Mouse (Mus musculus): ENCODE results near the gene Serpina3a. TPM values are rescaled to one million over a fixed set of nuclear protein-coding genes. Genes with fewer than 3 reads are reported as not detected.

Gene Serpina3a
- polyA plus RNA-seq, 1 experiment from 2014 or later, result not detected

DNA sequence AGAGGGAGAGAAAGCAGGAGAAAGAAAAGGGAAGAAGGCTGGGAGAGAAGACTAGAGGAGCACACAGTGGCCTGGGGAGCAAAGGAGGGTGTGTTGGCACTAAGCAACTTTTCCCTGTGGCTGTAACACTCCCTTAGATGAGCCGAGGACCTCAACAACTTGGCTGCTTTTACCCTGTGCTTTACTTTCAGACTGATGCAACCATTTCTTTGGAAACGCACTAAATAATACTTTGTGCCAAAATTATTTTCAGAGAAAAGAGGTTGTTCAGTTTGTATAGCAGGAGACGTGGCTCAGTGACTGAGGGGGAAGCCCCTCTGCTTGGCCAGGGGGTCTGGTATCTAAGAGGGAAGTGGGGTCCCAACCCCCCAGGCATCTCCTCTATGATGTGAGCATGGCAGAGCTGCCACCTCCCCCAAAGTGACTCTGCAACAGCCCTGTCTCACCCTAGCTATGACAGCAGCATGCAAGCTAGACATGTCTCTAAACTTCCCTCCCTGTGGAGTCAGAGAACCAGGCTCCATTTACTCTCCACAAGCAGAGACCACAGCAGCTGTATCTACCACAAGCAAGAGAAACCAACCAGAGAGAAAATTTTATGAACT lies 40.6 kb downstream of the Serpina3a start:
- no peak for DNase-seq
- Histone ChIP-seq H3K27ac (replicated peaks; ENCODE audit: low read depth, low read length) (no peak overlapping the region), H3K36me3 (ENCODE audit: control insufficient read depth, insufficient read depth, low read length) (no peaks in the 10 kb centered on the region), H3K9me3 (ENCODE audit: control insufficient read depth, low read length) (no peaks in the 10 kb centered on the region), H3K27me3 (ENCODE audit: control insufficient read depth, insufficient read depth, low read length) (no peaks in the 10 kb centered on the region), H3K4me3 (replicated peaks; ENCODE audit: low read depth, low read length) (no peak overlapping the region), H3K4me1 (ENCODE audit: control insufficient read depth, insufficient read depth, low read length) (no peaks in the 10 kb centered on the region), H3K9ac (replicated peaks; ENCODE audit: low read length) (no peak overlapping the region), H3K4me2 (ENCODE audit: low read length) (no peak overlapping the region)
- WGBS, result 81% methylated on average over 3 of the region's 3 CpGs
- ATAC-seq (ENCODE audit: low FRiP score, low TSS enrichment), result no peak

DNA sequence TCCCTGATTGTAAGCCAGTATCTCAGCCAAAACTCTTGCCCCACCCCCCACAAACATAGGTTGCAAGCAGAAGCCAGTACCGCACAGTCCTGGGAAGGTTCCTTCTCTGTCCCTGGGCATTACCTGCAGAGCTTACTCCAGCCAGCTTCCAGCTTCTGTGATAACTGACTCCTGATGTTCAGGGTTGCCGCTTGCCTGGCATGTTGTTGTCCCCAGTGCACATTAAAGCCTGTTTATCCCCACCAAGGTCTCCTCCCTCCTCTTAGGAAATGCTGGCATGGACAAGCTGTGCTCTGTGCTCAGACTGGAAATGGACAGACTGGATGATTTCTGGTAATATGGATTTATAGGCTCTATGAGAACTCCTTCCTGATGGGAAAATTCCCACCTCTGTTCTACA lies 41.1 kb downstream of the Serpina3a start, which contains the start of gene Serpina3c:
Serpina3c (minus strand) TSS at position 215 of the 400 bp plus-strand sequence.
- Histone ChIP-seq H3K4me1 (ENCODE audit: control insufficient read depth, insufficient read depth, low read length) (no peaks in the 10 kb centered on the region), H3K36me3 (ENCODE audit: control insufficient read depth, insufficient read depth, low read length) (no peaks in the 10 kb centered on the region), H3K27ac (replicated peaks; ENCODE audit: low read depth, low read length) (no peak within 1 kb of the TSS), H3K9me3 (ENCODE audit: control insufficient read depth, low read length) (no peaks in the 10 kb centered on the region), H3K9ac (replicated peaks; ENCODE audit: low read length) (no peak within 1 kb of the TSS), H3K4me3 (replicated peaks; ENCODE audit: low read depth, low read length) (no peak within 1 kb of the TSS), H3K27me3 (ENCODE audit: control insufficient read depth, insufficient read depth, low read length) (no peaks in the 10 kb centered on the region), H3K4me2 (ENCODE audit: low read length) (no peak within 1 kb of the TSS)
- ATAC-seq (ENCODE audit: low FRiP score, low TSS enrichment), result no peak
- WGBS, result 91% methylated on average over 2 of the region's 2 CpGs
- DNase-seq, result no peak

Other genes starting within 250 kb of the Serpina3a start
- not detected in 2 replicates for gene Serpina1a, start 249.2 kb upstream of the Serpina3a start, polyA plus RNA-seq (2014; fragmentation: Nextera tagmentation; extraction: Ambion mirVana)
- gene Serpina1c, start 207.8 kb upstream of the Serpina3a start, polyA plus RNA-seq (2014; fragmentation: Nextera tagmentation; extraction: Ambion mirVana), result not detected in 2 replicates
- not detected in 2 replicates for gene Serpina1e, start 153.7 kb upstream of the Serpina3a start, polyA plus RNA-seq (2014; fragmentation: Nextera tagmentation; extraction: Ambion mirVana)
- not detected in 2 replicates for gene Serpina11, start 122.8 kb upstream of the Serpina3a start, polyA plus RNA-seq (2014; fragmentation: Nextera tagmentation; extraction: Ambion mirVana)
- gene Serpina9, start 99.0 kb upstream of the Serpina3a start, polyA plus RNA-seq (2014; fragmentation: Nextera tagmentation; extraction: Ambion mirVana), result not detected in 2 replicates
- not detected in 2 replicates for gene Serpina12, start 68.3 kb upstream of the Serpina3a start, polyA plus RNA-seq (2014; fragmentation: Nextera tagmentation; extraction: Ambion mirVana)
- not detected in 2 replicates for gene Serpina5, start 11.6 kb upstream of the Serpina3a start, polyA plus RNA-seq (2014; fragmentation: Nextera tagmentation; extraction: Ambion mirVana)
- gene Serpina3b, start 15.3 kb downstream of the Serpina3a start, polyA plus RNA-seq (2014; fragmentation: Nextera tagmentation; extraction: Ambion mirVana), result not detected in 2 replicates
- not detected in 2 replicates for gene Serpina3c, start 41.1 kb downstream of the Serpina3a start, polyA plus RNA-seq (2014; fragmentation: Nextera tagmentation; extraction: Ambion mirVana)
- gene Serpina3f, start 101.8 kb downstream of the Serpina3a start, polyA plus RNA-seq (2014; fragmentation: Nextera tagmentation; extraction: Ambion mirVana), result 0.43 TPM in 1 of 2 replicates, not detected in the other
- 0.45 and 1.5 TPM in 2 replicates for gene Serpina3g, start 123.5 kb downstream of the Serpina3a start, polyA plus RNA-seq (2014; fragmentation: Nextera tagmentation; extraction: Ambion mirVana)
- not detected in 2 replicates for gene Serpina3i, start 150.4 kb downstream of the Serpina3a start, polyA plus RNA-seq (2014; fragmentation: Nextera tagmentation; extraction: Ambion mirVana)
- not detected in 2 replicates for gene Serpina3j, start 201.8 kb downstream of the Serpina3a start, polyA plus RNA-seq (2014; fragmentation: Nextera tagmentation; extraction: Ambion mirVana)
- not detected in 2 replicates for gene Serpina3k, start 225.8 kb downstream of the Serpina3a start, polyA plus RNA-seq (2014; fragmentation: Nextera tagmentation; extraction: Ambion mirVana)
- gene Serpina3m, start 225.8 kb downstream of the Serpina3a start, polyA plus RNA-seq (2014; fragmentation: Nextera tagmentation; extraction: Ambion mirVana), result not detected in 2 replicates

All from midbrain, embryonic 14.5 days (tissue).